Mouse (Mus musculus) adrenal gland, postnatal 36 days (tissue): Measurements from ENCODE around the gene Atp2c1. TPM values are rescaled to one million over a fixed set of nuclear protein-coding genes. Genes with fewer than 3 reads are reported as not detected.

Experiments used
- DNase-seq, 2 experiments: peaks; one replicate each; pipeline ENCODE4 v3.0.0; 2021; ENCODE audit warnings: mixed read lengths in 1 of 2
- long read RNA-seq, 2 experiments: library from polyadenylated mRNA; stranded (forward); transcript quantifications; one replicate each; pipeline ENCODE4 v2.0.0; 2021; ENCODE audit warnings: borderline sequencing depth in 2 of 2
- total RNA-seq, 2 experiments: library from RNA; stranded (reverse); gene quantifications; 2 replicates each; pipeline ENCODE4 v1.2.3; 2021

Gene Atp2c1
- total RNA-seq: 10 to 100 TPM; 70.5 to 89.1 TPM
- long read RNA-seq, experiment 1, full-length matches to known transcripts: 34 of 55 reads
- long read RNA-seq, experiment 1, partial matches to known transcripts: 9 of 55 reads
- long read RNA-seq, experiment 1, other reads (novel, unspliced or antisense): 12 of 55 reads
- long read RNA-seq, experiment 2, full-length matches to known transcripts: 15 of 23 reads
- long read RNA-seq, experiment 2, partial matches to known transcripts: 3 of 23 reads
- long read RNA-seq, experiment 2, other reads (novel, unspliced or antisense): 5 of 23 reads

DNA sequence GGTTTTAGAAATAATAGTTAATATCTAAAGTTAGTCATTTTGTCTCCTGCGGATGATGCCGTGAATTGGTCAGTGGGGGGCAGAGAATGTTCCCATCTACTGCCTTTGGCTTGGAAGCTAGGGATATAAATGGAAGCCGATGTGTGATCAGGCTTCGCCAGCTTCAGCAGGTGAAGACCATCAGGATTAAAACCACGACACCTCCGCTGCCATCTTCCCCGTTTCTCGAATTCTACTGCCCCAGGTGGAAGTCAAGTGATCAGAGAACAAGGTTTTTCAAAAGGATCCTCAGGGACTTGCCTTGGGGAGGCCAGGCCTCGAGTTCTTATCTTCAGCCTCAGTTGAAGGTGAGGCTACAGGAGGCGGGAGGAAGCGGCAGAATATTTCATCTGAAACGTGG, at the start of gene Atp2c1:
Gene Atp2c1 (minus strand): TSS at position 101 of the 400 bp plus-strand sequence.
- DNase-seq: no peak

DNA sequence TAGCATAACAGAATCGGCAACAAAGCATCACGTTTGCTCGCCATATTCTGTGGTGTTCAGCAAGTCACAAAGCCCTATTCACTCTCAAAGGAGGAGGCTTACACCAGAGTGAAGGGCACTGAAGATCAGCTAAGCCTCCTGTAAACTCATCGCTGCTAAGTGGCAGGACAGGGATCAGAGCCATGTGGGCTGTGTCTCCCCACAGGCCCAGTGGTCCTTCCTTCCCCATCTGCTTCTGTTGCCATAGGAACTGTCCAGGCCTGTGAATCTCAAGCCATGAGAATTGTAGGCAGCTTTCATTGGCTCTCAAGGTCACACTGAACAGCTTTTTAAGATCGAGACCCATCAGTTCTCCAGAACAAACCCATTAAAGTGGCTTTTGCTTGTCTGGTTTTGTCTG, 30.3 kb upstream of the Atp2c1 start:
- no peak for DNase-seq

DNA sequence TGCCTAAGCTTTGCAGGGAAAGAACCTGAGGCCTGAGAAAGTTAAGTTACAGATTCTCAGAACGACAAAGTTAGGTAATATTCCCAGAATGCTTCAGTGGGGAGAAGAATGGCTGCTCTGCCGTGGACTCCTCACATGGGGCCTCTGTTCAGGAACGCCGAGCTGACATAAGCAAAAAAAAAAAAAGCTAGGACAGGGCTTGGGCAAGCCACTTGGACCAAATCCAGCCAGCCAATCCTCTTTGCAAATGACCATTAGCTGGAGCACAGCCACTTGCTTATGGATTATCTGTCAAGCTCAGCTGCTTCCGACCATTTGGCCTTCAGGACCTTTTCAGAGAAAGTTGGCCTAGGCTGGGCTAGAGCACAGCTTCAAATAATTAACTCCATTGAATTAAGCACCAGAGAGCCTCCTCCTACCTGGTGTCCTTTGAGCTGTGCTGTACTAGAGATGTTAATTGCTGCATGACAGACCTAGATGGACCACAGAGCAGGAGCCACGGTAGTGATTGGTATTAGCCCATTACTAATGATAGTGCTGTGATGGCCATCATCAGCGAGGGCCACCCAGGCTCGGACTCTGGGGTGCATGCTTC, 29.1 kb upstream of the Atp2c1 start:
- DNase-seq: peak; percentile 19 to 22

DNA sequence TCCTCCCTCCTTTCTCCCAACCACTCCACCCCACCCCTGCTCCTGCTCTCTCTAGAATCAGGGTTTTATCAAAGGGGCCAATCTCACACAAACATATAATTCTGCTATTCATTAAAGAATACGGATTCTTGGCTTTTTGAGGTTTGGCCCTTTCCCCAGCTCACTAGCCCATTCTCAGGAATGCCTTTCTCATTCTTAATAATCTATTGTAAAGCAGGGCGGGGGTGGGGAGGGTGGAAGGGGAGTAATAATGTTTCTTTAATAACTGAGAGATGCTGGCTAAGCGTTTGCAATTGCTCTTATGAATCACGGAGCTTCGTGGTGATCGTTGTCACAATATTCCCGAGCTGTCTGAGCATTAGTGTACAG, 27.3 kb upstream of the Atp2c1 start:
- no peak for DNase-seq

DNA sequence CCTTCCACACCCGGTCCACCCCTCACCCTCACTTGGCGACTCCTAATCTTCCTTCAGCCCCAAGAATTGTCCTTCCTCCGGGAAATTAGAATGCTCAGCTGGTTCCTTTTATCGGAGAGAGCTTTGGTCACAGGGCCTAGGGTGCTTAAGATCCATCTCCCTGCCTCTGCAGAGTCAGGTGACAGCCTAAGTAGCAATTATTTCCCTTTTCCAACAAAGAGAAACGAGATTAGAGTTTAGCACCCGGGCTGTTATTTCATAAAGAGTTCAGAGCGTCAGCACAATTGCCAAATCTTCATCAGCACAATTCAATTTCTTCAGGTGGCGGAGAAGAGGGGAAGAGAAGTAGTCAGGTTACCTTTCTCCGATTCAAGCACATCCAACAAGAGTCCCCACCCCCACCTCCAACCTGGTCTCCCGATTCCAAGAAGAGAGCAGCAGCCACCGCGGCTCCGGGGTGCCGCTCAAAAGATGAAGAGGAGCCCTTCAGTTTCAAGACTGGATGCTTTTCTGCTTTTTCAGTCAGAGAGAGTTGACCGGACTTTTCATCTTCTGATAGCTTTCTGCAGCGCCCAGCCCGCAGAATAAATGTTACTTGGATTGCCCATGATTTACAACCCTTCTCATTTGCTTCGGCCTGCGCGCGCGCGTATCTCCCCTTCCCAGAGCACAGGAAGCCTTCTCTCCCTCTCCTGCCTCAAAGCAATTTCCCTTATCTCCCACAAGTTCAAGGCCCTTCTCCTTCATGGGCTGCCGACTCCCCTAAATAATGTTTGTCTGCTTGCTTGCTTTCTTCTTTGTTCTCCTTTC, 26.7 kb upstream of the Atp2c1 start:
- peak; percentile 21 to 31 for DNase-seq

DNA sequence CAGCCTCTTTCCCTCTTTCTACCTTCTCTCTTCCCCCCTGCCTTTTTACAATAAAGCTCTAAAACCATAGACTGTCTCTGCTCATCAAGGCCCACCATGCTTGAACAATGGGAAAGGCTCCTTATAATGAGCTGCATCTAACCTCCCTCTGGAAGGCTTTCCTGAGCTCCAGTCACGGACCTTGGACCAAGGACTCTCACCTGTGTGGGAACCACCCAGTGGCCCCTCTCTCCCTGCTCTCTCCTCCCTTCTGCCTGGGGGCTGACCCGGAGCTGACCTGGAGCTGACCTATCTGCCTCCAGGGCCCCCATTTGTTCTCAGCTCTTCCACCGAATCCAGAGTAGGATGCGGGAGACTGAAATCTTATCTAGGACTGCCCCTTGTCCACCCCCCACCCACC, 24.3 kb upstream of the Atp2c1 start:
- DNase-seq: no peak

DNA sequence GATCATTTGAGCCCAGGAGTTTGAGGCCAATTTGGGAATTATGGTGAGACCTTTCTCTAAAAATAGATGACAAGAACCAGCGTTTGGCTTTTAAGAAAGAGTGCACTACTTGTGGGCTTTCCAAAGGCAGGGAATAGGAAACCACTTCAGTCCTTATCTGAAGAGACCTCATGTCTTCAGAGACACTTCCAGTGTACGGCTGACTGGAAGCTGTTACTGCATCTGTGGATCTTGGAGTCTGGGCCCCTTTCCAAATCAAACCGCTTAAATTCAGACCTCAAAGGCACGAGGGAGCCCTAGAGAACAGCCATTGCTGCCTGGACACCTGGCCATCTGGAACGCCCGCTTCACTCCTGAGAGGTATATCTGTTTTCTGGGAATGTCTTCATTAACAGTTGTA, 22.0 kb upstream of the Atp2c1 start:
- DNase-seq: no peak

DNA sequence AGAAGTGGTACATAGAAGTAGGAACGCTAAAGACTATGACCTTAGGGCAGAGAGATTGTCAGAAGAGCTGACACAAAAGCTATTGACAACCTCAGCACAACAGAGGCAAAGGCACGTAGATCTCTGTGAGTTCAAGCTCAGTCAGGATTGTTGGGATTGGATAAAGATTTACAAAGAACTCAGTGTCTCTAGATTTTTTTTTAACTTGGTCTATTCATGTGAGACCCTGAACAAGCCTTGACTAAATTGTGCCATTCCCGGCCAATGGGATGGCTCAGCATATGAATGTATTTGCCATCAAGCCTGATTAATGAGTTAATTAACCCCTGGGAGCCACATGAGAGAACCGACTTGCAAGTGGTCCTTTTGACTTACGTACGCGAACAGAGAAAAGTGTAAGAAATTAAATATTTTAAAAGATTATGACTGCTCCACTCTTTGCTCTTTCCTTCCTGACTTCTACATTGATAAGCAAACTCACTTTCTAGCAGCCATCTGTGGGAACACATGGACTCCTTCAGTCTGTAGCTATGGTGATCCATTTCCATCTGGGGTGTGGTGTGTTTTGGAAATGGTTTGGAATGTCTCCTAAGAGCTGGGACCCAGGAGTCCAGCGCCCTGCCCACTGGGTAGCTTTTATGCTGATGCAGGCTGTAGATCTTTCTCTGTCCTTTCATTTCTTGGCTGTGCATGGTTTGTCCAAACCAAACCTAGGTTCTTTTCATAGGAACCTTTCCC, 17.1 kb upstream of the Atp2c1 start:
- no peak for DNase-seq

DNA sequence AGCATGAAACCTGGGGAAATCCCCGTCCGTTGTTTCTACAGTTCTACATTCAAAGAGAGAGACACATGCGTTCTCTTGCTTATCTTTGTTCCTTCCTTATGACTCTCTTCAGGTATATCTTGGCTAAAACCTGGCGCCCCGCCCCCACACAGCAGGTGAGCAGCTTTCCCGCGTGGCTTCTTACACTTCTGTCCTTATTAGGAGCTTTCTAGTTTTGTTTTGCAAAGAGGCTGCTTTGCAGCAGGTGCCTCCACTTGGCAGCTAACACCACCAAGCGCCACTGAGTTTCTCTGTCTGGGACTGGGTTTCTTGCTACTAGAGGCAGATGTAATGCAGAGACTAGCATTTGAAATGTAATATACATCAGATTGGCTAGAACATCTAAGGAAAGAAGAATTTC, 10.4 kb upstream of the Atp2c1 start:
- no peak for DNase-seq

DNA sequence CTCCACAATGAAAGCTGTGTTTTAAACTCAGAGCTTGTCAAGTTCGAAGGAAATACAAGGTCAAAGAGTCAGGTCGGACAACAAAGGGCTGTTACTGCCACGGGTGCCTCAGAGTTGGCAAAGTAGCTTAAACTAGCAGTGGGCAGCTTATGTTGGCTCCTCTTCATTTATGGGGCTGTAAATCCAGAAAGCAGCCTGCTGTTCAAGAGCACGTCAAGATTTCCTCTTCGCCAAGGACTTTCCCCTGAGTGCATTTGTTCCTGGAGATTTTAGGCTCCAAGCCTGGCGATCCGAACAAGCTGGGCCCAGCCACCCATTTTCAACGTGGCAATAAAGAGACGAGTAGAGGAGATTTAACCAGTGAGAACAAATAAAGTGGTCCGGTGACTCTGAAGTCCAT, 9.8 kb upstream of the Atp2c1 start:
- peak; percentile 11 to 12 for DNase-seq

DNA sequence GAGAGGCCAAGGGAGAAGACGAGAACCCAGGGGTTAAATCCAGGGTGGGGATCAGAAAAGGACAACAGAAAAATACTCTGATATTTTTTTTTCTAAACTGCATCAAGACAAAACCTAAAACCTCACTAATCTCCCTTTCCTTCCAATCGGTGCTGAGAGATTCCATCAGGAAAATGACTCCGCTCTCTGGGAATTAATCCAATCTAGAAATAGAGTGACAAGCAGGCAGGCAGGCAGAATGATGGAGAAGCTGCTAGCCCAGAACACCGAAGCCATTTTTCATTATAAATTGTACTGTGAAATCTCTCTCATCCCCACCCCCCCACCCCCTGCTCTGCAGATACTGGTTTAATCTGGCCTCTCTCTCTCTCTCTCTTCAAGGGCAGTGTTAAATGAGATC, 1.8 kb downstream of the Atp2c1 start:
- no peak for DNase-seq

DNA sequence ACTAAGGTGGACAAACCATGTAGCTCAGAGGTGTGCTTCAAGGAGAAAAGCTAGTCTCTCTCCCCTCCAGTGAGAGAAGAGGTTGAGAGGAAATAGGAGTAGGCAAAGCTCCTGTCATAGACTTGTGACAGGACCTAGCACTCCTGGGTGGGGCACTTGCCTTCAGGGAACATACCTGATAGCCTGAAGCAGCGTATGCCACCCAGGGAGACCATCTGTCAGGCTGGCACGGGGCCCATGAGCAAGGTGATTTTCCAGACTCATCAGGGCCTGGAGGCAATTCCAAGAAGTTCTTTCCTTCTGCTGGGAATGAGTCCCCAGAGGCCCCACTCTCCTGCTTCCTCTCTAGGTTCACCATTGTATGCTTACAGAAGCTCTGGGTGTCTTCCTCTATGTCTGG, 4.1 kb downstream of the Atp2c1 start:
- DNase-seq: no peak

DNA sequence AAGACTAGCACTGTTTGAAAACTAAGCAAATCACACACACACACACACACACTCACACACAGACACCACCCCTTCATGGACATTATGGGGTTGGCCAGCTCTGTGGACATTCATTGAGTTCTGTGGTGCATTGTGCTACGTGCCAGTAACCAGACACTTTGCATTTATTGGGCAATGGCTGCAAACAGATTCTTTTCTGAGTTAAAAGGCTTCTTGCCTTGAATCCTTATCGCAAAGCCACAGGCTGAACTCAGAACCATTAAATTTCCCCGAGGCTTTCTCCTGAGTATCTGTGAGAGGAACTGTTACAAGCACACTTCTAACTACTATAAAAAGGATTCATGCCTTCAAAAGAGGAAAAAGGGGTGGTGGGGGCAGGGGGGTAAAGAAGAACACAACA, 5.1 kb downstream of the Atp2c1 start:
- DNase-seq: peak; percentile 1 to 3

DNA sequence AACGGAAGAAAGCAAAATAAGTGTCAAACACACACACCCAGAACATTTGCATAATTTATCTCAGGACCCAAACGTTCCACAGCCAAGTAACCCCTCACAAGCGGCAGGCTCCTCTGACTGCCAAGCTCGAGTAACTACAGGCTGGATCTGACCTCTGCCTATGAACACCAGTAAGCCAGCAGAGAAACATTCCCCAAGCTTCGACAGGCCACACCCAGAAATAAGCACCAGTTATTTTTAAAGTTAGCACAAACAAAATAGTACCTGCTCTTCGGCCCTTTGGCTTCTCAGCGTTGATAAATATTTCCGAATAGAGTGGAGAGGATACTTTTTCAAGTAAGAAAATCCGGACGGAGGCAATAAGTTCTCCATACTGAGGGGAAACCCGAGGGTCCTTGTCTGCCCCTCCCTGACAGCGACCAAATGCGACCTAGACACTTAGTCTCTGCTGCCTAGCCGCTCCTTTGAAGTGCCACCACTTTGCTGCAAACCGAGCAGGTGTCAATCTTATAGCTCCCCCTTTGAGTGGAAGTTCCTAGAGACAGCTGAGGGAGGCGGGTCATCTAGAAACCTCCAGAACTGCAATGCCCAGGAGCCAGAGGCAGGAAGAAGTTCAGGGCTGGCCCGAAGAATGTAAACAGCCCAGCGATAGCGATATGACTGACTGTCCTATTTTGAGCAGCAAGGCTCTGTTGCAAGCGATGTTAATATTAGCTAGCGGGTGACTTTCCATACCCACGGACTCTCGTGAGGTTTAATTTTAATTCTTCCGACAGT, 6.2 kb downstream of the Atp2c1 start:
- peak; percentile 17 to 32 for DNase-seq

DNA sequence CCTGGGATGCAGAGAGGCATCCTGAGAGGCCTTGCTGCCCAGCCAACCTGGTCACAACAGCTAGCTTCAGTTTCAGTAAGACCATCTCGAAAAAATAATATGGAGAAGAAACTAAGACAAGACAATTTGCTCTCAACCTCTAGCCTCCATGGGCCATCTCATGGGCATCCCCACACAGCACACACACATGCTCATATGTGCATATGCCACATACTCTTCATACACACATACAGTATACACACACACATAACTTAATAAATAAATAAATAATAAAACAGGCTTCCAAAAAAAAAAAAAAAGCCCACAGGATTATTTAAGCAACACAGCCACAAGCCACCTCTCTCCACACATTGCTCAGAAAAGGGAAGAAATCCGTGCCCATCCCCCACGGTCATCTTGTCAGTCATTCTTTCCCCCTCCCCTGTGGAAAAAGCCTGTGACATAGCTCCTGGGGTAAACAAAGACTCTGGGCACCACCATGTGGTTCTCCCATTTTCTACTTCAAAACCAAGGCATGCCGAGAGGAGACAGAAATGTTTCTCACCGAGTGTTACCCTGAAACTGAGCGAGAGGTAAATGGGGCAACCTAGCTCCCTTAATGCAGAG, 7.7 kb downstream of the Atp2c1 start:
- DNase-seq: no peak

DNA sequence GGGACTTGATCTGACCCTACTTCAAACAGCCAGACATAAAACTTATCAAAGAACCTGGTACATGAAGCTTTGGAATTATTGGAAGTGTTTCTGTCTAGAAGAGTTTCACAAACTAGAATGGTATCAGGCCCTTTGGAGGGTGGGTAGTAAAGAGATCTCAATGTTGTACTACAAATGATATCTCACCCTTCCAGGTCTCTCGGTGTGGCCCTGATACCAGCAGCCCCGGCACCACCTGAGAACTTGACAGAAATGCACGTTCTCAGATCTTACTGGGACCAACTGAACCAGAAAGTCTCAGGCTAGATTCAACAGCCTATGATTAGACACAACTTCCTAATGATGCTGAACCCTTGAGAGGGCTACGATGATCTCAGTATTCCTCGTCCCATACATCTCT, 23.4 kb downstream of the Atp2c1 start:
- no peak for DNase-seq

DNA sequence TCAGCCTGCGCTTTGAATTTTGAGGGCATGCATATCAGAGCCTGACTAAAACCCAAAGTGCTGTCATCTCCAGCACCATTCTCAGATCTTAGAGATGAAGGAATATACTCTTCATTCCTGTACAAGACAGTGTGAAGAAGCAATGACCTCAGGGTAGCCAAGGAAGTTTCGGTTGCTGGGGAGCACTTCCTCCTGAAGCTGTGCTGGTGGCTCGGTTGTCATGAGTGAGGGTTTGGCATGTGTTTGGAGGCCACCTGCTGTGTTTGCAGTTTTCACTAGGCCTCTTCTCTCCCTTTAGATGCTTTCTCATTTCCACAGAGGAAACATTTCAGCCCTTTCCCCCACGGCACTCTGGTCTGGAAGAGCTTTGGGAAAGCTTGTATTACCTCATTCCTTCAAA, 24.7 kb downstream of the Atp2c1 start:
- no peak for DNase-seq

DNA sequence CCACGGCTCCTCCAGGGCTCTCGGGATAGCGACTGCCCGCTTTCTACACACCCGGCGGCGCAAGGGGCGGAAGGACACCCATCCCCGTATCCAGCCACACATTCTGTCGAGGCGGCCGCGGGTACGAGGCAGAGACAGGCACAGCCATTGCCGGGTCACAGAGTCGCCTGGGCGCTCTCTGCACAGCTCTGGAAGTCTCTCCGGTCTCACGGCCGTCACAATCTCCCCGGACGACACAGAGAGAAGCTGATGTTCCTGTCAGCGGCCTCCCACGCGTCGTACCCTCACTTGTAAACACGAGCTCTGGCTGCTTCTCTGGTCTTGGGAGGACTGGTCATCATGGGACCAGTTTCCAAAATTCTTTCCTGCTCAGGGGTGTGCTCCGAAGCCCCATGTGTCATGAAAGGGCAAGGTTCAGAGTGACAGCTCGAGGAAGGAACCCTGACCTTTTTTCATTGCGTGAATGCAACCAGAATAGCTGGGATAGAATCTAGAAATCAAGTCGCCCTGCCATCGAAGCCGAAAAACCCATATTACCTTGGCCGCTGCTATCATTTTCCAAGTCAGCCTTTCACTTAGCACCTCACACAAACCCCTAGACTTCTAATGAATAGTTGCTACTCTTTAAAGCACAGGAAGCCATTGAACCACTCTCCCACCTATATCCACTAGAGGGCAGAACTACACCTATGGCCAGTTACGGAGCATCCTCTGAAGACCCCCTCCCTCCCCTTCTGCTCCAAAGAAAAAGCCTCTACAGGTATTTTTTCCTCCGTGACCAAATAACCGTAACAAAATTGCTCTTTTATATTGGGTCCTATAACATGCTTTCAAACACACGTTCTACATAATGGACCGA, 31.6 kb downstream of the Atp2c1 start:
- peak; percentile 30 to 39 for DNase-seq

DNA sequence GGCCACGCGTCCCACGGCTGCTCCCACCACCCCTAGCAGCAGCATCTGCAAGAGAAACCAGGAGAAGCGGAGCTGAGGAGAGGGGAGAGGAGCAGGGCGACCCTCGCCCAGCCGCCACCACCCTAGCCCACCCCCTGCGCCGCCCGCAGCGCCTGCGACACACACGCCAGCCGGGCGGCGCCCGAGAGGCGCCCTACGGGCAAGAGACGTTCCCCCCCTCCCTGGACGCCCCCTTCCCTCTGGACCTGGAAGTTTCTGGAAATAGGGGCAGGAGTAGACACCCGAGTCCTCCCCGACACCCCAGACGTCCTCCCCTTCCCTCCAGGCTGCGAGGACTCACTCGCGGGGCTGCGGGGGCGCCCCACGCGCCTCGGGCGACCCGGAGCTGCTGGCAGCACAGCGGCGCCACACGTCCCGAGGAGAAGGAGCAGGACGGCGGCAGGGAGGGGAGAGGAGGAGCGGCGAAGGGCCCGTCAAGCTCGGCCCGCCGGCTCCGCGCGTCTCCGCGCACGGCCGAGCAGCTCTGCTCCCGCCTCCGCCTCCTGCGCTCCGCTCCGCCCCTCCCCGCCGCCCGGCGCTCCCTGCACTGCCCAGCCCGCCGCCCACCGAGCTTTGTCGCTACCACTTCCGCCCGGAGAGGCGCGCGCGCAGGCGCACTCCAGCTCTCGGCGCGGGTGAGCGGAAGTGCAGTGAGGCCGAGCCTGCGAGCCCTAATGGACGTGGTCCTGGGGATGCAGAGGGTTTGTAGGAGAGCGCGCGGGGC, 32.4 kb downstream of the Atp2c1 start:
- DNase-seq: peak; percentile 99

DNA sequence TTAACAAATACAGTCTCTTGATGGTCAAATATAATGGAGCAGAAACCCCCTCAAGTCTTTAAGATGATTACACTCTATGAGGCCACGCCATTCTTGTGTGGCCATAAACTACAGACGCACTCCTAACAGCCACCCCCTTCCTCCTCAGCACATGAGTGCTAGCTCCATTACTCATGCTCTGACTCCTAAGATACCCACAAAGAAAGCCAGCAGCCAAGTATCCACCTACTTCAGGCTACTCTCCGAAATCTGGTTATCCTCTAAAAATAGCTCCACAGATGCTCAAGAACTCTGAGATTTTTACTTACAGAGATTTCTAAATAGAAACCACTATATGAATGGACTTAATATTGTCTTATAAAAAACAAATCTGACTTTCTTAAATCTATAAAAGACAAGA, 34.4 kb downstream of the Atp2c1 start:
- no peak for DNase-seq
